Mouse (Mus musculus) lung, postnatal 0 days (tissue): ENCODE measurements around the gene Tprg.

Source experiments
- CTCF ChIP-seq: IDR thresholded peaks from 2 replicates; pipeline ENCODE4 v1.5.1; 2016; ENCODE audit warnings: antibody characterized with exemption, mild to moderate bottlenecking
- EP300 ChIP-seq: IDR thresholded peaks from 2 replicates; pipeline ENCODE4 v1.6.1; 2016; ENCODE audit warnings: antibody characterized with exemption, mild to moderate bottlenecking, control low read depth

DNA sequence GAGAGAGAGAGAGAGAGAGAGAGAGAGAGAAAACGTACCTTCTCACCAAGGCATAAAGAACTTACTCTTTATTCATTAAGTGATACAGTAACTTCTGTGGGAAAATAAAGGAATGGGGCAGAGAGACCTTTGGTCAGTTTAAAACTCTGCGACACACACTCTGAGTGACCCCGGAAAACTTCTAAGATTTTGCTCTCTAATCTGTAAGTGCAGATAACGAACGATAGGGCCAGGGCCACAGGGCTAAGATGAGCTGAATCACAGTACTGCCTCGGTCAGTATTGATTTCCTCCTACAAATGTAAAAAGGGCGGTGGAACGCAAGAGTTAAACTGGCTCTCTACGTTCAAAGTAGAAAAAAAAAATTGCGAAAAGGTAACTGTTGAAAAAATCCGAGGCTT is 8.9 kb downstream of the Tprg start:
- no peak for TF ChIP-seq CTCF
- TF ChIP-seq EP300: no peak
